Mouse (Mus musculus) stomach, postnatal 0 days (tissue): ENCODE data around the gene 6030468B19Rik.

ENCODE experiments used
- CTCF ChIP-seq: IDR thresholded peaks from 2 replicates; pipeline ENCODE4 v1.5.1; 2016; ENCODE audit warnings: antibody characterized with exemption, low read depth, mild to moderate bottlenecking, moderate library complexity
- EP300 ChIP-seq: optimal IDR thresholded peaks from 2 replicates; pipeline ENCODE3; 2016; ENCODE audit warnings: antibody characterized with exemption

DNA sequence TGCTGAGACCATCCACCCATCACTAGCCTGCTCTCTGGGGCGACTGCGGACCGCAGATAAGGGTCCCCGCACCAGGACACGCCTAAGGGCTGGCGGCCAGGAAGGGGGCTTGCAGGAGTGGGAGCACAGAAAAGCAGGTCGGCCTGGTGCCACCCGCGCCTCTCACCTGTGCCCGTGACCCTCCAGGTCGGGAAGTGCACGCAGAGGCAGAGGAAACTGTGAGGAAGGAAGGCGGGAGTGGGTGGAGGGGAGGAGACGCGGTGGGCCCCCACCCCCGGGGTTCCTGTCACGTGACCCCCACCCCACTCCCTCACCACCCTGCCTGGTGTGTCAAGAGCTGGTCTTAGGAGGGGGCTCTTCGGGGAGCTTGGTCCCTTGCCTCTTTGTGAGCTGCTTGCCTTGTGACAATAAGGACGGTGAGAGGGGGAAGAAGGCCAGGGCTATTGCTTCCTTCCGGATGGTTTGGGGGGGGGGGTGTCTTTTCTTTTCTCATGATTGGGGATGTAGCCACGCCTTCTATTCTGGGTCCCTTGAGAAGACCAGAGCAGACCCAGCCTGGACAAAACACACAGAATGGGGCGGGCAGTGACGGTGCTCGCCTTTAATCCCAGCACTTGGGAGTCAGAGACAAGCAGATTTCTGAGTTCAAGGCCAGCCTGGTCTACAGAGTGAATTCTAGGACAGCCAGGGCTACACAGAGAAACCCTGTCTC, 15.3 kb upstream of the 6030468B19Rik start, which contains the start of the genes Tmc8 and Tmc6:
- TF ChIP-seq CTCF: no peak
- no peak for TF ChIP-seq EP300
